Mouse (Mus musculus) small intestine, adult 2 months (tissue): ENCODE results near the gene Plekhd1. TPM values are rescaled to one million over a fixed set of nuclear protein-coding genes. Genes with fewer than 3 reads are reported as not detected.

ENCODE experiments used
- H3K27ac ChIP-seq: fragments of 200-500 bp; 2 replicates; pipeline ENCODE4 v1.5.1; 2012; ENCODE audit warnings: low read depth, low read length, control low read depth, inconsistent platforms; ENCODE audit not compliant: insufficient read depth
- H3K27me3 ChIP-seq: fragments of 200-500 bp; 2 replicates; pipeline ENCODE4 v1.6.1; 2012; ENCODE audit warnings: mild to moderate bottlenecking, moderate library complexity, low read length, inconsistent platforms; ENCODE audit not compliant: control insufficient read depth, insufficient read depth
- H3K36me3 ChIP-seq: fragments of 200-500 bp; 2 replicates; pipeline ENCODE4 v1.6.1; 2012; ENCODE audit warnings: mild to moderate bottlenecking, low read length, control low read depth, inconsistent platforms; ENCODE audit not compliant: control insufficient read depth, insufficient read depth
- H3K4me1 ChIP-seq: fragments of 200-500 bp; 2 replicates; pipeline ENCODE4 v1.6.1; 2012; ENCODE audit warnings: low read length, inconsistent platforms, mixed read lengths; ENCODE audit not compliant: control insufficient read depth, insufficient read depth, insufficient read length
- H3K4me3 ChIP-seq: fragments of 200-500 bp; 2 replicates; pipeline ENCODE4 v1.5.1; 2012; ENCODE audit warnings: low read depth, mild to moderate bottlenecking, control low read depth, inconsistent platforms, low read length, moderate library complexity
- CTCF ChIP-seq: fragments of 200-500 bp; IDR thresholded peaks from 2 replicates; pipeline ENCODE4 v1.5.1; 2012; ENCODE audit warnings: low read depth, mild to moderate bottlenecking, control low read depth, inconsistent platforms, low read length, moderate library complexity, mixed read lengths; ENCODE audit not compliant: insufficient replicate concordance, insufficient read length; ENCODE audit errors: extremely low read depth
- POLR2A ChIP-seq: fragments of 200-500 bp; IDR thresholded peaks from 2 replicates; pipeline ENCODE4 v1.6.1; 2012; ENCODE audit warnings: low read depth, mild to moderate bottlenecking, control low read depth, inconsistent platforms, low read length, moderate library complexity
- WGBS: fragments of 180-500 bp; shearing (Covaris S2); methylation state at CpG from one replicate; pipeline ENCODE4 v1.1.7; 2018; 5-methylcytosine and 5-hydroxymethylcytosine counted together
- polyA plus RNA-seq: library from polyadenylated mRNA; depleted of rRNA; stranded (reverse); fragments of >200 nt; gene quantifications from 2 replicates; pipeline ENCODE4 v1.2.3, GENCODE M21; 2012

Gene Plekhd1
- polyA plus RNA-seq, 1 experiment = 0.23 TPM

- no peaks in the 10 kb centered on the region for H3K27me3 ChIP-seq
- peaks cover 15% of the 10 kb centered on the region for H3K4me1 ChIP-seq
- TF ChIP-seq POLR2A (no peak), CTCF (no peak)
- H3K36me3 ChIP-seq = 0 out of 2 replicates have a peak, but pooled peaks cover 2% of the 10 kb centered on the region
- H3K27ac ChIP-seq = no peak overlapping the region
- 27% methylated on average over 3 of the region's 3 CpGs for WGBS
- no peak overlapping the region for H3K4me3 ChIP-seq
These were observed 37.7 kb upstream of the Plekhd1 start for GRCm38 (mm10) chr12:80654659-80655025.

DNA sequence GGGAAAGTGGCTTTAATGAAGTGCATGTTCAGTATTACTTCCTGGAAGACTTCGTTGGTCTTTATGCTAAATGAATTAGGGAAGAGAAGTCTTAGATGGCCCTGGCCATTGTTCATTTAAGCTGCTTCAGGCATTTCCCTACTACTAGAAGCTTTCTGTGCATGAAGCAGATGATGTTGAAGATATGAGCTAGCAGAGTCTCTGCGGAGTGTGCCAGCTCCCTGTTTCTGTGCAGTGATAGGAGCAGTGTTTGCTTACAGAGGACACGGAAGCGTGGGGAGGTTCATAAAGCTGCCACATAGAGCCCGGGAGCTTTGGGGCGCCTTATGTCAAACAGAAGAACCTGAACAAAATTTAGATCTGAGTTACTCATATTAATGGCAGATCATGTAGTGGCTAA lies 33.7 kb upstream of the Plekhd1 start:
- 53% methylated on average over 6 of the region's 6 CpGs for WGBS
- H3K4me3 ChIP-seq = no peak overlapping the region
- peaks cover 12% of the 10 kb centered on the region for H3K4me1 ChIP-seq
- peaks cover 9% of the 10 kb centered on the region for H3K36me3 ChIP-seq
- no peak for TF ChIP-seq POLR2A
- no peak for TF ChIP-seq CTCF
- H3K27me3 ChIP-seq = no peaks in the 10 kb centered on the region
- no peak overlapping the region for H3K27ac ChIP-seq

GRCm38 (mm10) chr12:80662322-80662721 lies 30.1 kb upstream of the Plekhd1 start:
- Histone ChIP-seq H3K4me1 (peaks cover 3% of the 10 kb centered on the region; the same call in 1 of the 2 replicates), H3K27ac (no peak overlapping the region), H3K36me3 (peaks cover 30% of the 10 kb centered on the region), H3K27me3 (no peaks in the 10 kb centered on the region), H3K4me3 (no peak overlapping the region)
- 87% methylated on average over 10 of the region's 10 CpGs for WGBS
- TF ChIP-seq CTCF (no peak), POLR2A (no peak)

DNA sequence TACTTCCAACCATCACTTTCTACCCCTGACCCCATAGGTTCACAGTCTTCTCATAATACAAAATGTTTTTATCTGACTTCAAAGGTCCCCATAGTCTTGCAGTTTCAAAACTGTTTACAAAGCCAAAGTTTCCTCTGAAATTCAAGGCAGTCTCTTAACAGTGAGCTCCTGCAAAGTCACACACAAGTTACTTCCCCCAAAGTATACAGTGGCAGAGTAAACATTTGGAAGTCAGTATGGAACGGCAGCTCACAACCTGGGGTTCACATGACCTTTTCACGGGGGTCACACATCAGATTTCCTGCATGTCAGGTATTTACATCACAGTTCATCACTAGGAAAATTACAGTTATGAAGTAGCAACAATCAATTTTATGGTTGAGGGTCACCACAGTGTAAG lies 28.5 kb upstream of the Plekhd1 start:
- Histone ChIP-seq H3K27me3 (no peaks in the 10 kb centered on the region), H3K4me3 (no peak overlapping the region), H3K27ac (no peak overlapping the region), H3K36me3 (peaks cover 40% of the 10 kb centered on the region), H3K4me1 (peaks cover 3% of the 10 kb centered on the region; the same call in 1 of the 2 replicates)
- WGBS = 50% methylated on average over 2 of the region's 2 CpGs
- TF ChIP-seq POLR2A (no peak), CTCF (no peak)

DNA sequence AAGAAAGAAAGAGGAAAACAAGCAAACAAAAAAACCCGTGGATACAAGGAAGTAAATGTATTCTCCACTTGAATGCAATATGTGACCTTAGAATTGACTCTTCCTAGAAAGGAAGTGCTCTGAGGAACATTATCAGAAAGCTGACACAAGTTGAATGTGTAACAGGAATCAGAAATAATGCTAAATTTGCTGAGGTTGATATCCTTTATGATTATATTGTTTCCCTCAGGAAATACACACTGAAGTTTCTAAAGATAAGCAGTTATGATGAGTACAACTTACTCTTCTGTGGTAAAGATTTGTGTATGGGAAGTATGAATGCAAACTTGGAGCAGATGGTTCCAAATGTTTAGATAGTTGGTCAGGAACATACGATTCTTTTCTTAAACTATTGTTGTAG lies 24.0 kb upstream of the Plekhd1 start:
- Histone ChIP-seq H3K27ac (no peak overlapping the region), H3K4me3 (no peak overlapping the region), H3K36me3 (peaks cover 39% of the 10 kb centered on the region), H3K4me1 (no peaks in the 10 kb centered on the region), H3K27me3 (no peaks in the 10 kb centered on the region)
- TF ChIP-seq CTCF (no peak), POLR2A (no peak)
- 57% methylated on average over 2 of the region's 2 CpGs for WGBS

DNA sequence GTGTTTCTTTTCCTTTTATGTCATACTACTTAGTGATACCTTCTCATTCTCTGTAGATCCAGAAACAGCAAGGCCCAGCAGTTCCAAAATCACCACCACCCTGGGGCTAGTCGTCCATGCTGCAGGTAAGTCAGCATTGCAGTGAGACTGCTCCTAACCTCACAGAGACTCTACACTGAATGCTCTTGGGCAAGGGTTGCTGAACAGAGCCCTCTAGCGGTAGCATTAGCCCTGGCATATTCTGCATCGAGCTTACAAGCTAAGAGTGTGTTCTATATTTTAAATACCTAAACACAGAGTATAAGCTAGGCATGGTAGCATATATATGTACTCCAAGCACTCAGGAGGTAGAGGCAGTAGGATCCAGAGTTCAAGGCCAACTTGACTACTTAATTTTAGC lies 19.2 kb upstream of the Plekhd1 start:
- TF ChIP-seq POLR2A (no peak), CTCF (peak; percentile 64; the same call in 1 of the 2 replicates)
- H3K27ac ChIP-seq = no peak overlapping the region
- no peaks in the 10 kb centered on the region for H3K27me3 ChIP-seq
- WGBS = 5% methylated on average over 3 of the region's 3 CpGs
- peaks cover 49% of the 10 kb centered on the region for H3K36me3 ChIP-seq
- no peak overlapping the region for H3K4me3 ChIP-seq
- no peaks in the 10 kb centered on the region for H3K4me1 ChIP-seq

DNA sequence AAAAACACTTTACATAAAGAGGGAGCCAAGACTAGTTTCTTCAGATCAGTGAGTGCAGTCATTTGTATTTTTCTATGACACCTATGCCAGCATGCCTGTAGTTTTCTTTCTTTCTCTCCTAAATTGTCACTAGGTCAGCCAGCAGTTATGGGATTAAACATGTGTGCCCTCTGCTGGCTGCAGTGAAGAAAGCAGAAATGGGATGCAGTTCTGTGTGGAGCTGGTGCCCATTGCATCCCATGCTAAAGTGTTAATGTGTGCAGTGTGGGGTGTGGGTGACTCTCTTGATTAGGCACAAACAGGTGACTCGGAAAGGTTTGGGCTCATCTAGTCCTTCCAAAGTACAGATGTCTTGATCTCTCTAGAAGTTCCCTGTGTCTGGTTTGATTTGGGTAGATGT lies 11.1 kb upstream of the Plekhd1 start:
- Histone ChIP-seq H3K27ac (no peak overlapping the region), H3K4me1 (no peaks in the 10 kb centered on the region), H3K4me3 (no peak overlapping the region), H3K36me3 (peaks cover 26% of the 10 kb centered on the region), H3K27me3 (no peaks in the 10 kb centered on the region)
- TF ChIP-seq POLR2A = no peak
- TF ChIP-seq CTCF = peak; percentile 35; the same call in 1 of the 2 replicates
- WGBS = 75% methylated on average over 1 of the region's 1 CpGs

DNA sequence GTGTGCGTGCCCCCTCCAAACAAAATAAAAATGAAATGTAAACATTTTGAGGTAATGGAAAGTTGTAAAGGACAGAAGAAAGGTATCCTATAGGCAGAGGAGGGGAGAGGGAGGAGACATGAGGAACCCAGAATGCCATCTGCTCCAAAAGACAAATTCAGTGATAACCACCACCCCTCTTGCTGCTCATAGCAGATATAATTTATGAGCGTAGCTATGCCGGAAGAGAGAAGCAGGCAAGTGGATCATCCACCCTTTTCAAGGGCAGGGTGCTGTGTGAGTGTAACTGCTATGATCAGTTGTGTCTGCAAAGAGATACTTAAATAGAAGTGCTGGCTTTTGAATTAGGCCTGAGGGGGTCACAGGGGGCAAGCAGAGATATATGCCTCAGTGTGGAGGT lies 8.8 kb upstream of the Plekhd1 start:
- H3K4me3 ChIP-seq = no peak overlapping the region
- peaks cover 12% of the 10 kb centered on the region for H3K36me3 ChIP-seq
- 88% methylated on average over 3 of the region's 3 CpGs for WGBS
- H3K27me3 ChIP-seq = no peaks in the 10 kb centered on the region
- H3K27ac ChIP-seq = no peak overlapping the region
- TF ChIP-seq CTCF (no peak), POLR2A (no peak)
- no peaks in the 10 kb centered on the region; the same call in 1 of the 2 replicates for H3K4me1 ChIP-seq
